Mouse (Mus musculus): ENCODE results near the gene Zmym2. TPM values are rescaled to one million over a fixed set of nuclear protein-coding genes. Genes with fewer than 3 reads are reported as not detected.
"Not testable (repeated sequence)": the region's sequence is repeated elsewhere in the genome, so short reads cannot be mapped to it uniquely, and the experiment has no call there.

The Zmym2 gene
- polyA plus RNA-seq, 1 experiment from 2014 or later = 53.0 TPM

- DNase-seq (ENCODE audit: low spot score) (no peak), ATAC-seq (ENCODE audit: low FRiP score) (no peak)
- H3K36me3 ChIP-seq (replicated peaks; ENCODE audit: control insufficient read depth, insufficient read depth) = no peaks in the 10 kb centered on the region
- no peak overlapping the region for H3K4me2 ChIP-seq (replicated peaks)
- no peaks in the 10 kb centered on the region for H3K9me3 ChIP-seq (ENCODE audit: control insufficient read depth, low read length)
- H3K27ac ChIP-seq = no peak overlapping the region
- H3K9ac ChIP-seq = no peak overlapping the region
- no peaks in the 10 kb centered on the region for H3K4me1 ChIP-seq (replicated peaks; ENCODE audit: control insufficient read depth, insufficient read depth, low read length)
- H3K4me3 ChIP-seq (replicated peaks; ENCODE audit: low read length) = no peak overlapping the region
- H3K27me3 ChIP-seq (ENCODE audit: control insufficient read depth, insufficient read depth, low read length) = no peaks in the 10 kb centered on the region
Observed at GRCm38 (mm10) chr14:56875586-56876159, 10.8 kb upstream of the Zmym2 start.

- H3K9ac ChIP-seq = no peak overlapping the region
- no peak overlapping the region for H3K4me2 ChIP-seq (replicated peaks)
- H3K4me3 ChIP-seq (replicated peaks; ENCODE audit: low read length) = no peak overlapping the region
- ATAC-seq (ENCODE audit: low FRiP score) = no peak
- no peaks in the 10 kb centered on the region for H3K4me1 ChIP-seq (replicated peaks; ENCODE audit: control insufficient read depth, insufficient read depth, low read length)
- no peaks in the 10 kb centered on the region for H3K27me3 ChIP-seq (ENCODE audit: control insufficient read depth, insufficient read depth, low read length)
- no peaks in the 10 kb centered on the region for H3K9me3 ChIP-seq (ENCODE audit: control insufficient read depth, low read length)
- whole genome bisulfite sequencing = 74% methylated on average over 3 of the region's 3 CpGs
- no peaks in the 10 kb centered on the region for H3K36me3 ChIP-seq (replicated peaks; ENCODE audit: control insufficient read depth, insufficient read depth)
- H3K27ac ChIP-seq = no peak overlapping the region
- DNase-seq (ENCODE audit: low spot score) = no peak
Observed at GRCm38 (mm10) chr14:56881271-56881670, 5.2 kb upstream of the Zmym2 start.

- ATAC-seq (ENCODE audit: low FRiP score) = no peak
- DNase-seq (ENCODE audit: low spot score) = no peak
- Histone ChIP-seq H3K4me1 (replicated peaks; ENCODE audit: control insufficient read depth, insufficient read depth, low read length) (peaks cover 4% of the 10 kb centered on the region), H3K27ac (no peak overlapping the region), H3K27me3 (ENCODE audit: control insufficient read depth, insufficient read depth, low read length) (no peaks in the 10 kb centered on the region), H3K9ac (no peak overlapping the region), H3K4me2 (replicated peaks) (no peak overlapping the region), H3K4me3 (replicated peaks; ENCODE audit: low read length) (no peak overlapping the region), H3K36me3 (replicated peaks; ENCODE audit: control insufficient read depth, insufficient read depth) (no peaks in the 10 kb centered on the region), H3K9me3 (ENCODE audit: control insufficient read depth, low read length) (no peaks in the 10 kb centered on the region)
- WGBS = 94% methylated on average over 1 of the region's 1 CpGs
Observed at GRCm38 (mm10) chr14:56883431-56883830, 3.0 kb upstream of the Zmym2 start.

- DNase-seq (ENCODE audit: low spot score) (peak; percentile 90), ATAC-seq (ENCODE audit: low FRiP score) (peak; percentile 25)
- peaks cover 23% of the 10 kb centered on the region for H3K4me1 ChIP-seq (replicated peaks; ENCODE audit: control insufficient read depth, insufficient read depth, low read length)
- peak overlapping the region; percentile 54 for H3K4me3 ChIP-seq (replicated peaks; ENCODE audit: low read length)
- H3K36me3 ChIP-seq (replicated peaks; ENCODE audit: control insufficient read depth, insufficient read depth) = peaks cover 4% of the 10 kb centered on the region; the same call in 1 of the 2 replicates
- peak overlapping the region; percentile 70 for H3K9ac ChIP-seq
- H3K27ac ChIP-seq = peak overlapping the region; percentile 94
- no peaks in the 10 kb centered on the region for H3K9me3 ChIP-seq (ENCODE audit: control insufficient read depth, low read length)
- peak overlapping the region; percentile 67 for H3K4me2 ChIP-seq (replicated peaks)
- WGBS = under 1% methylated on average over 36 of the region's 36 CpGs
- H3K27me3 ChIP-seq (ENCODE audit: control insufficient read depth, insufficient read depth, low read length) = no peaks in the 10 kb centered on the region
Observed at GRCm38 (mm10) chr14:56885308-56885771, 1.1 kb upstream of the Zmym2 start.

- WGBS = 0% methylated on average over 40 of the region's 69 CpGs
- H3K9me3 ChIP-seq (ENCODE audit: control insufficient read depth, low read length); H3K36me3 ChIP-seq (replicated peaks; ENCODE audit: control insufficient read depth, insufficient read depth); H3K27me3 ChIP-seq (ENCODE audit: control insufficient read depth, insufficient read depth, low read length): not testable (repeated sequence)
- peak overlapping the region; percentile 70 for H3K9ac ChIP-seq
- peak overlapping the region; percentile 94 for H3K27ac ChIP-seq
- ATAC-seq (ENCODE audit: low FRiP score) (peak; percentile 97), DNase-seq (ENCODE audit: low spot score) (peak; percentile 76)
- H3K4me2 ChIP-seq (replicated peaks) = peak overlapping the region; percentile 67
- peak overlapping the region; percentile 54 for H3K4me3 ChIP-seq (replicated peaks; ENCODE audit: low read length)
- H3K4me1 ChIP-seq (replicated peaks; ENCODE audit: control insufficient read depth, insufficient read depth, low read length) = peaks cover 26% of the 10 kb centered on the region
Observed at GRCm38 (mm10) chr14:56885986-56886593, 363 bp upstream of the Zmym2 start.

GRCm38 (mm10) chr14:56887514-56887880, 1.0 kb downstream of the Zmym2 start:
- Histone ChIP-seq H3K36me3 (replicated peaks; ENCODE audit: control insufficient read depth, insufficient read depth) (peaks cover 4% of the 10 kb centered on the region; the same call in 1 of the 2 replicates), H3K27ac (peak overlapping the region; percentile 99), H3K9me3 (ENCODE audit: control insufficient read depth, low read length) (no peaks in the 10 kb centered on the region), H3K27me3 (ENCODE audit: control insufficient read depth, insufficient read depth, low read length) (no peaks in the 10 kb centered on the region), H3K9ac (peak overlapping the region; percentile 93), H3K4me2 (replicated peaks) (peak overlapping the region; percentile 55), H3K4me1 (replicated peaks; ENCODE audit: control insufficient read depth, insufficient read depth, low read length) (peaks cover 26% of the 10 kb centered on the region), H3K4me3 (replicated peaks; ENCODE audit: low read length) (peak overlapping the region; percentile 91)
- DNase-seq (ENCODE audit: low spot score) (no peak), ATAC-seq (ENCODE audit: low FRiP score) (no peak)
- 0% methylated on average over 3 of the region's 3 CpGs for WGBS

GRCm38 (mm10) chr14:56887887-56888286, 1.4 kb downstream of the Zmym2 start:
- ATAC-seq (ENCODE audit: low FRiP score) = peak; percentile 10; the same call in 1 of the 2 replicates
- Histone ChIP-seq H3K27ac (peak overlapping the region; percentile 99), H3K4me1 (replicated peaks; ENCODE audit: control insufficient read depth, insufficient read depth, low read length) (peaks cover 26% of the 10 kb centered on the region), H3K27me3 (ENCODE audit: control insufficient read depth, insufficient read depth, low read length) (no peaks in the 10 kb centered on the region), H3K36me3 (replicated peaks; ENCODE audit: control insufficient read depth, insufficient read depth) (peaks cover 4% of the 10 kb centered on the region; the same call in 1 of the 2 replicates), H3K4me3 (replicated peaks; ENCODE audit: low read length) (peak overlapping the region; percentile 91), H3K9me3 (ENCODE audit: control insufficient read depth, low read length) (no peaks in the 10 kb centered on the region), H3K9ac (peak overlapping the region; percentile 93), H3K4me2 (replicated peaks) (peak overlapping the region; percentile 55)
- peak; percentile 81 for DNase-seq (ENCODE audit: low spot score)
- WGBS = under 1% methylated on average over 9 of the region's 9 CpGs

GRCm38 (mm10) chr14:56888416-56888815, 2.0 kb downstream of the Zmym2 start:
- peak overlapping the region; percentile 93; the same call in 1 of the 2 replicates for H3K9ac ChIP-seq
- peaks cover 26% of the 10 kb centered on the region for H3K4me1 ChIP-seq (replicated peaks; ENCODE audit: control insufficient read depth, insufficient read depth, low read length)

GRCm38 (mm10) chr14:56894417-56894816, 8.0 kb downstream of the Zmym2 start:
- no peak overlapping the region for H3K4me2 ChIP-seq (replicated peaks)
- no peak for ATAC-seq (ENCODE audit: low FRiP score)
- 90% methylated on average over 2 of the region's 2 CpGs for WGBS

More at GRCm38 (mm10) chr14:56888416-56888815, 2.0 kb downstream of the Zmym2 start:
- ATAC-seq (ENCODE audit: low FRiP score) = no peak
- DNase-seq (ENCODE audit: low spot score) = no peak
- H3K4me2 ChIP-seq (replicated peaks) = peak overlapping the region; percentile 55
- 69% methylated on average over 2 of the region's 2 CpGs for WGBS
- H3K9me3 ChIP-seq (ENCODE audit: control insufficient read depth, low read length) = no peaks in the 10 kb centered on the region
- peak overlapping the region; percentile 91 for H3K4me3 ChIP-seq (replicated peaks; ENCODE audit: low read length)
- H3K27me3 ChIP-seq (ENCODE audit: control insufficient read depth, insufficient read depth, low read length) = no peaks in the 10 kb centered on the region
- no peak overlapping the region for H3K27ac ChIP-seq
- H3K36me3 ChIP-seq (replicated peaks; ENCODE audit: control insufficient read depth, insufficient read depth) = peaks cover 6% of the 10 kb centered on the region; the same call in 1 of the 2 replicates

More at GRCm38 (mm10) chr14:56894417-56894816, 8.0 kb downstream of the Zmym2 start:
- peaks cover 12% of the 10 kb centered on the region; the same call in 1 of the 2 replicates for H3K4me1 ChIP-seq (replicated peaks; ENCODE audit: control insufficient read depth, insufficient read depth, low read length)
- H3K9me3 ChIP-seq (ENCODE audit: control insufficient read depth, low read length) = no peaks in the 10 kb centered on the region
- no peak for DNase-seq (ENCODE audit: low spot score)
- no peak overlapping the region for H3K9ac ChIP-seq
- no peak overlapping the region for H3K27ac ChIP-seq
- H3K27me3 ChIP-seq (ENCODE audit: control insufficient read depth, insufficient read depth, low read length) = no peaks in the 10 kb centered on the region
- no peak overlapping the region for H3K4me3 ChIP-seq (replicated peaks; ENCODE audit: low read length)
- H3K36me3 ChIP-seq (replicated peaks; ENCODE audit: control insufficient read depth, insufficient read depth) = peaks cover 36% of the 10 kb centered on the region
